Mouse (Mus musculus) myocyte (in vitro differentiated cells): ENCODE results near the gene Trpc1.

Source experiments
- CEBPB ChIP-seq: IDR thresholded peaks from 2 replicates; pipeline ENCODE4 v1.6.1; 2011; ENCODE audit warnings: mild to moderate bottlenecking, moderate library complexity; ENCODE audit not compliant: poor library complexity, insufficient read depth, severe bottlenecking
- MAX ChIP-seq: IDR thresholded peaks from one replicate; pipeline ENCODE4 v1.6.1; 2011; ENCODE audit warnings: low read depth, mild to moderate bottlenecking, control low read depth
- MYOG ChIP-seq, 3 experiments: IDR thresholded peaks; one replicate each; pipeline ENCODE4 v1.6.1; 2011; ENCODE audit warnings: control low read depth in 2 of 3, low read depth in 2 of 3, mild to moderate bottlenecking in 2 of 3; ENCODE audit not compliant: insufficient read length in 2 of 3, control insufficient read depth in 1 of 3, insufficient read depth in 1 of 3
- POLR2A ChIP-seq: IDR thresholded peaks from one replicate; pipeline ENCODE4 v1.6.1; 2011; ENCODE audit warnings: low read depth, mild to moderate bottlenecking, control low read depth, moderate library complexity; ENCODE audit not compliant: insufficient read length
- TCF12 ChIP-seq: IDR thresholded peaks from one replicate; pipeline ENCODE4 v1.6.1; 2011; ENCODE audit warnings: mild to moderate bottlenecking, control low read depth; ENCODE audit not compliant: poor library complexity, insufficient read depth, severe bottlenecking
- USF1 ChIP-seq: IDR thresholded peaks from one replicate; pipeline ENCODE4 v1.6.1; 2011; ENCODE audit warnings: low read depth, mild to moderate bottlenecking, control low read depth, moderate library complexity

DNA sequence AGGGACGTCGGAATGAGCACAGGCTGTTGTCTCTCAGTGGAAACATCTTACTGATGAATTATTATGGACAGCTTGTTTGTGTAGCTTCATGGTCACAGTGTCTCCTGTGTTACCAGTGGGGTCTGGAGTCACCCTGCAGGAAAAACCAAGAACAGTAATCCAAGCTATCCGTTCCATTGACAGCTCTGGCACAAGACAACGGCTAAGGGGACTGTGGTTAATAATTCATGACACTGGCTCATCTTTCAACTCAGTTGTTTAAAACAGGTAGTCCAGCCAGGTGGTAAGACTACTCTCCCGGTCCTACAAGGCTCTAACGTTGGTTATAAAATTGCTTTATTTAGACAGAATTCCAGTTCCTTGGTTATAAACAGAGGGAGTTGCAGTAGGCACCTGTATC is 53.6 kb downstream of the Trpc1 start:
- TF ChIP-seq MYOG (IDR thresholded peaks at IDR 0.05; ENCODE audit: control insufficient read depth in 1 of 3, insufficient read depth in 1 of 3, insufficient read length in 2 of 3, low read depth in 2 of 3) = no peak
- no peak for TF ChIP-seq POLR2A
- no peak for TF ChIP-seq MAX
- TF ChIP-seq USF1 = no peak
- no peak for TF ChIP-seq CEBPB
- no peak for TF ChIP-seq TCF12
